Mouse (Mus musculus): ENCODE data around the gene Ankrd31. TPM values are rescaled to one million over a fixed set of nuclear protein-coding genes. Genes with fewer than 3 reads are reported as not detected.
"Not testable (repeated sequence)": the region's sequence is repeated elsewhere in the genome, so short reads cannot be mapped to it uniquely, and the experiment has no call there.

The Ankrd31 gene
- polyA plus RNA-seq, 1 experiment from 2014 or later = 0.04 TPM

DNA sequence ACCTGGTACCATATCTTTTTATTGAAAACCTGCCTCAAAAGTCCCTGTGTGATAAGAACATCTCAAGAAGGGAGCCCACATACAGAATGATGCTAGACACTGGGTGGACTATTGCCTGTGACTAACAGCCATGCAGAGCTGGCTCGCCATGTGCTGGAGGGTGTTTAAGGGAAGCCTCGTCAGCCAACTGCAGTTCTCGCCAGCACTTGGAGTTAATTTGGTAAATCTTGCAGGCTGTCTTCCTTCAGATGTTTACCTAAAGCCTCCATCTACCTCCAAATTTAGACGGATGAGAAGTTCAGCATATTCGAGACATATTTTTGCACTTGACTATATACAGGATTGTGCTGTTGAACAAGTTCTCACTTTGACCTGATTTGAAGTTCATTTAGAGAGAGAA, 184.7 kb downstream of the Ankrd31 start:
- Histone ChIP-seq H3K27ac (ENCODE audit: low read depth, low read length) (no peak overlapping the region), H3K27me3 (replicated peaks; ENCODE audit: control insufficient read depth, insufficient read depth, low read length) (no peaks in the 10 kb centered on the region), H3K4me1 (replicated peaks; ENCODE audit: control insufficient read depth, insufficient read depth, low read length) (no peaks in the 10 kb centered on the region), H3K36me3 (ENCODE audit: control insufficient read depth, insufficient read depth) (peaks cover 15% of the 10 kb centered on the region; the same call in 1 of the 2 replicates), H3K9ac (ENCODE audit: low read depth, low read length) (no peak overlapping the region), H3K4me2 (replicated peaks; ENCODE audit: low read depth) (no peak overlapping the region), H3K4me3 (ENCODE audit: low read depth, low read length) (no peak overlapping the region), H3K9me3 (ENCODE audit: control insufficient read depth) (no peaks in the 10 kb centered on the region)
- 78% methylated on average over 5 of the region's 5 CpGs for WGBS
- TF ChIP-seq CTCF (IDR thresholded peaks at IDR 0.05; ENCODE audit: low read depth) = no peak
- ATAC-seq = no peak

DNA sequence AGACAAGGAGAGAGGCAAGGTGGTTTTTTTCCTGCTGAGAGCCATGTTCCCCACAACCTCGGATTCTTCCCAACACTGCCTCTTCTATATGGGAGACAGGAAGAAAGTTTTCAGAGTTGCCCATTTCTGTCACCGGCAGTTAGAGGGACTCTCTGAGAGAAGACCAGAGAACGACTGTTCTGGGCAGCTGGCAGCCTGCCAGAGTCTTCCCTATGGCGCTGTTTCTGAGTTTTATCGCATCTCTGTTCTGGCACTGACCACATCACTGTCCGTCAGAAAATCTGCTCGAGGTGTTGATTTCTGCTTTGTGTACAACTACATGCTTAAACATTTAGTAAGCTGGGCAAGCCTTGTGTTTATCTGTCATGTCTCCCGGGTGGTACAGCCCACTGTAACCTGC, 185.3 kb downstream of the Ankrd31 start:
- Histone ChIP-seq H3K27ac (ENCODE audit: low read depth, low read length) (no peak overlapping the region), H3K4me1 (replicated peaks; ENCODE audit: control insufficient read depth, insufficient read depth, low read length) (no peaks in the 10 kb centered on the region), H3K4me3 (ENCODE audit: low read depth, low read length) (no peak overlapping the region), H3K27me3 (replicated peaks; ENCODE audit: control insufficient read depth, insufficient read depth, low read length) (no peaks in the 10 kb centered on the region), H3K36me3 (ENCODE audit: control insufficient read depth, insufficient read depth) (peaks cover 15% of the 10 kb centered on the region; the same call in 1 of the 2 replicates), H3K4me2 (replicated peaks; ENCODE audit: low read depth) (no peak overlapping the region), H3K9me3 (ENCODE audit: control insufficient read depth) (no peaks in the 10 kb centered on the region), H3K9ac (ENCODE audit: low read depth, low read length) (no peak overlapping the region)
- 51% methylated on average over 8 of the region's 8 CpGs for WGBS
- no peak for TF ChIP-seq CTCF (IDR thresholded peaks at IDR 0.05; ENCODE audit: low read depth)
- ATAC-seq = no peak

DNA sequence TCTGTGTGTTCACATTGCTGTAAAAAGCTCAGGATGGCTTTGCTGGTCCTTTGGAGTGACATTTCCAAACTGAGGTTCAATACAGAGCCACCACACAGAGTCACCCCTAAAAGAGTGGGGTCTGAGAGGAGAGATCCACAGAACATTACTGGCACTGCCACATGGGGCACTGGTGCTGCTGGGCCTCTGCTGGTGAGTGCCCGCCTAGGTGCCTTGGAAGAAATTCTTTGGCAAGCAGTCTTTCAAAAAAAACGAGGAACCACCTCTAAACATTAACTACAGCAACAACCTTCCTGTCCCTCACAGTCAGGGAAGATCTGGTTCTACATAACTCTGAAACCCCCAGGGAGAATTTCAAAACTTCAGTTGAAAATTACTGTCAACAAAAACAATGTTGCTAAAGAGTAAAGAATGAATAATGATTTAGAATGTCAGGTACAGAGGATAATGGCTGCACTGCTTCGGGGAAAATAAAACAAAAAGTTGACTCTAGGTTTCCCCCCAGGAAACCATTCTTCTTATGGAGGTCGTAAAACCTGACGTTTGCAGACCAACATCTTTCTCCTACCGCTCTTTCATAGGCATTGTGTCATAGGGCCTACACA, 188.2 kb downstream of the Ankrd31 start:
- H3K27me3 ChIP-seq (replicated peaks; ENCODE audit: control insufficient read depth, insufficient read depth, low read length) = no peaks in the 10 kb centered on the region
- no peak overlapping the region for H3K4me3 ChIP-seq (ENCODE audit: low read depth, low read length)
- no peak for ATAC-seq
- no peaks in the 10 kb centered on the region for H3K4me1 ChIP-seq (replicated peaks; ENCODE audit: control insufficient read depth, insufficient read depth, low read length)
- H3K9me3 ChIP-seq (ENCODE audit: control insufficient read depth) = no peaks in the 10 kb centered on the region
- no peak overlapping the region for H3K9ac ChIP-seq (ENCODE audit: low read depth, low read length)
- TF ChIP-seq CTCF (IDR thresholded peaks at IDR 0.05; ENCODE audit: low read depth) = no peak
- peaks cover 10% of the 10 kb centered on the region; the same call in 1 of the 2 replicates for H3K36me3 ChIP-seq (ENCODE audit: control insufficient read depth, insufficient read depth)
- H3K4me2 ChIP-seq (replicated peaks; ENCODE audit: low read depth) = no peak overlapping the region
- no peak overlapping the region for H3K27ac ChIP-seq (ENCODE audit: low read depth, low read length)
- 44% methylated on average over 6 of the region's 6 CpGs for WGBS

DNA sequence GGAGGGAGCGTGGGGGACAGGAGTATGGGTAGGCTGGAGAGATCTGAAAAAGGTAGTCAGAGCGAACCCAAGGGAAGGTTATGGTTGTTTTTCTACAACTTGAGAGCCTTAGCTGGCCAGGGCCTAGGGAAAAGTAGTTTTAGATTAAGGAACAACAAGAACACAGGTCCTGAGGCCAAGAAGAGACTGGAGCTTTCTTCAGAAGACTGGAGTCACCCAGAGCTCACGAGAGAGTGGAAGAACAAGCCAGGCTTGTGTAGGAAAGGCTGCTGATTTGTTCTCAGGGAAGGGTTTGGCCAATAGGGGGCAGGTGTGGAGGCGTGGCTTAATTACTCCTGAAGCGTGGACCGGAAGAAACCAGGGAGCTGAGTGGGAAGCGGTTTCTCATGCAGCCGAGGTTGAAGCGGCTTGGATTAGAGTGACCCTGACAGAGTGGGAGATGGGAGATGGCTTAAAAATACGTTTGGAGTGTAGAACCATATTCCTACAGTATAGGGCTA, 189.0 kb downstream of the Ankrd31 start:
- 0 out of 2 replicates have a peak, but pooled peaks have one; percentile 28 for ATAC-seq

GRCm38 (mm10) chr13:96939680-96940079, 191.6 kb downstream of the Ankrd31 start:
- Histone ChIP-seq H3K27me3 (replicated peaks; ENCODE audit: control insufficient read depth, insufficient read depth, low read length) (no peaks in the 10 kb centered on the region), H3K4me3 (ENCODE audit: low read depth, low read length) (no peak overlapping the region), H3K4me1 (replicated peaks; ENCODE audit: control insufficient read depth, insufficient read depth, low read length) (no peaks in the 10 kb centered on the region), H3K4me2 (replicated peaks; ENCODE audit: low read depth) (no peak overlapping the region), H3K36me3 (ENCODE audit: control insufficient read depth, insufficient read depth) (peaks cover 10% of the 10 kb centered on the region; the same call in 1 of the 2 replicates), H3K9me3 (ENCODE audit: control insufficient read depth) (no peaks in the 10 kb centered on the region), H3K9ac (ENCODE audit: low read depth, low read length) (no peak overlapping the region), H3K27ac (ENCODE audit: low read depth, low read length) (no peak overlapping the region)
- 88% methylated on average over 10 of the region's 10 CpGs for WGBS
- ATAC-seq = no peak
- TF ChIP-seq CTCF (IDR thresholded peaks at IDR 0.05; ENCODE audit: low read depth) = no peak

More for the DNA sequence above, 189.0 kb downstream of the Ankrd31 start:
- no peaks in the 10 kb centered on the region for H3K9me3 ChIP-seq (ENCODE audit: control insufficient read depth)
- 76% methylated on average over 10 of the region's 10 CpGs for WGBS
- H3K27me3 ChIP-seq (replicated peaks; ENCODE audit: control insufficient read depth, insufficient read depth, low read length) = no peaks in the 10 kb centered on the region
- no peak overlapping the region for H3K4me3 ChIP-seq (ENCODE audit: low read depth, low read length)
- H3K9ac ChIP-seq (ENCODE audit: low read depth, low read length) = no peak overlapping the region
- H3K27ac ChIP-seq (ENCODE audit: low read depth, low read length) = no peak overlapping the region
- no peaks in the 10 kb centered on the region for H3K4me1 ChIP-seq (replicated peaks; ENCODE audit: control insufficient read depth, insufficient read depth, low read length)
- no peak overlapping the region for H3K4me2 ChIP-seq (replicated peaks; ENCODE audit: low read depth)
- peaks cover 9% of the 10 kb centered on the region; the same call in 1 of the 2 replicates for H3K36me3 ChIP-seq (ENCODE audit: control insufficient read depth, insufficient read depth)
- peak; percentile 34; the same call in 1 of the 2 replicates for TF ChIP-seq CTCF (IDR thresholded peaks at IDR 0.05; ENCODE audit: low read depth)

GRCm38 (mm10) chr13:96941481-96941880, 193.4 kb downstream of the Ankrd31 start:
- not testable (repeated sequence) for H3K9ac ChIP-seq (ENCODE audit: low read depth, low read length); H3K4me3 ChIP-seq (ENCODE audit: low read depth, low read length); H3K27ac ChIP-seq (ENCODE audit: low read depth, low read length); H3K27me3 ChIP-seq (replicated peaks; ENCODE audit: control insufficient read depth, insufficient read depth, low read length); H3K4me2 ChIP-seq (replicated peaks; ENCODE audit: low read depth); H3K9me3 ChIP-seq (ENCODE audit: control insufficient read depth); ATAC-seq; H3K4me1 ChIP-seq (replicated peaks; ENCODE audit: control insufficient read depth, insufficient read depth, low read length)
- 75% methylated on average over 11 of the region's 11 CpGs for WGBS
- peaks cover 11% of the 10 kb centered on the region for H3K36me3 ChIP-seq (ENCODE audit: control insufficient read depth, insufficient read depth)
